Mouse (Mus musculus) CH12.LX (cell line): ENCODE data around the gene Pcgf5. TPM values are rescaled to one million over a fixed set of nuclear protein-coding genes. Genes with fewer than 3 reads are reported as not detected.

Experiments used
- DNase-seq: peaks from one replicate; pipeline ENCODE4 v3.0.0-alpha.2; 2013; ENCODE audit errors: extremely low read depth
- H3K27ac ChIP-seq: 2 replicates; pipeline ENCODE4 v1.5.1; 2012; ENCODE audit warnings: low read depth, mild to moderate bottlenecking, control low read depth, moderate library complexity; ENCODE audit not compliant: insufficient read depth
- H3K27me3 ChIP-seq: replicated peaks from 2 replicates; pipeline ENCODE3; 2012; ENCODE audit warnings: inconsistent platforms
- H3K36me3 ChIP-seq, 2 experiments: replicated peaks in 1 of 2; 2 replicates each; pipeline versions ENCODE3 to v1.6.1; 2012; ENCODE audit warnings: inconsistent platforms in 1 of 2, low read length in 1 of 2, mild to moderate bottlenecking in 1 of 2, mixed read lengths in 1 of 2, moderate library complexity in 1 of 2; ENCODE audit not compliant: control insufficient read depth in 1 of 2, insufficient read depth in 1 of 2
- H3K4me1 ChIP-seq, 2 experiments: 2 replicates each; pipeline ENCODE4 v1.6.1; 2012; ENCODE audit warnings: inconsistent platforms in 1 of 2, moderate library complexity in 1 of 2; ENCODE audit not compliant: insufficient read depth in 2 of 2, control insufficient read depth in 1 of 2
- H3K4me2 ChIP-seq: 2 replicates; pipeline ENCODE4 v1.6.1; 2012; ENCODE audit warnings: low read depth, mild to moderate bottlenecking, control low read depth; ENCODE audit not compliant: poor library complexity, insufficient read depth, severe bottlenecking
- H3K4me3 ChIP-seq, 3 experiments: fragments of 150-350 bp in 1 of 3; sonication (generic) in 1 of 3; replicated peaks in 1 of 3; 2 replicates each; pipeline versions ENCODE3 to v1.5.1; 2011 to 2012; ENCODE audit warnings: low read depth in 2 of 3, low read length in 2 of 3, mild to moderate bottlenecking in 2 of 3, moderate library complexity in 2 of 3, control low read depth in 1 of 3, improper control_type of control experiment in 1 of 3, inconsistent platforms in 1 of 3, mixed read lengths in 1 of 3; ENCODE audit not compliant: poor library complexity in 1 of 3
- H3K79me2 ChIP-seq: replicated peaks from 2 replicates; pipeline ENCODE4 v1.6.1; 2012; ENCODE audit warnings: mild to moderate bottlenecking, moderate library complexity; ENCODE audit not compliant: control insufficient read depth, poor library complexity, insufficient read depth, severe bottlenecking; ENCODE audit errors: extremely low read depth
- H3K9ac ChIP-seq: 2 replicates; pipeline ENCODE4 v1.6.1; 2012; ENCODE audit warnings: low read depth, mild to moderate bottlenecking, control low read depth, moderate library complexity; ENCODE audit not compliant: insufficient read depth
- H3K9me3 ChIP-seq: replicated peaks from 2 replicates; pipeline ENCODE3; 2012; ENCODE audit warnings: low read length, inconsistent platforms, mixed read lengths
- BHLHE40 ChIP-seq: IDR thresholded peaks from 2 replicates; pipeline ENCODE4 v1.6.1; 2011; ENCODE audit warnings: mild to moderate bottlenecking, low read depth, low read length, improper control_type of control experiment
- CHD1 ChIP-seq: IDR thresholded peaks from 2 replicates; pipeline ENCODE4 v1.6.1; 2012; ENCODE audit warnings: low read depth, low read length, improper control_type of control experiment, inconsistent platforms
- CHD2 ChIP-seq: IDR thresholded peaks from 2 replicates; pipeline ENCODE4 v1.6.1; 2011; ENCODE audit warnings: low read length, improper control_type of control experiment
- CTCF ChIP-seq, 2 experiments: IDR thresholded peaks in 1 of 2; conservative IDR thresholded peaks in 1 of 2; 2 replicates each; pipeline ENCODE4 v1.5.1; 2011 to 2012; ENCODE audit warnings: low read depth in 2 of 2, low read length in 2 of 2, improper control_type of control experiment in 1 of 2, inconsistent platforms in 1 of 2, mild to moderate bottlenecking in 1 of 2, moderate library complexity in 1 of 2
- E2F4 ChIP-seq: IDR thresholded peaks from 2 replicates; pipeline ENCODE4 v1.6.1; 2011; ENCODE audit warnings: low read depth, low read length, improper control_type of control experiment; ENCODE audit not compliant: insufficient replicate concordance
- ELF1 ChIP-seq: IDR thresholded peaks from 2 replicates; pipeline ENCODE4 v1.6.1; 2014; ENCODE audit warnings: low read depth, mild to moderate bottlenecking, inconsistent platforms, low read length, improper control_type of control experiment
- EP300 ChIP-seq: IDR thresholded peaks from 2 replicates; pipeline ENCODE4 v1.6.1; 2011; ENCODE audit warnings: low read length, improper control_type of control experiment
- ETS1 ChIP-seq: conservative IDR thresholded peaks from 2 replicates; pipeline ENCODE4 v1.6.1; 2012; ENCODE audit warnings: low read depth, mild to moderate bottlenecking, inconsistent platforms, low read length, improper control_type of control experiment, moderate library complexity
- IRF4 ChIP-seq: IDR thresholded peaks from 2 replicates; pipeline ENCODE4 v1.6.1; 2014; ENCODE audit warnings: low read depth, mild to moderate bottlenecking, inconsistent platforms, low read length, improper control_type of control experiment
- JUN ChIP-seq: IDR thresholded peaks from 2 replicates; pipeline ENCODE4 v1.6.1; 2011; ENCODE audit warnings: low read depth, mild to moderate bottlenecking, low read length, improper control_type of control experiment, moderate library complexity; ENCODE audit not compliant: insufficient read depth
- KAT2A ChIP-seq: IDR thresholded peaks from 2 replicates; pipeline ENCODE4 v1.6.1; 2012; ENCODE audit warnings: low read length, improper control_type of control experiment, inconsistent platforms; ENCODE audit not compliant: insufficient replicate concordance
- MAFK ChIP-seq: IDR thresholded peaks from 2 replicates; pipeline ENCODE4 v1.6.1; 2011; ENCODE audit warnings: low read length, improper control_type of control experiment; ENCODE audit not compliant: insufficient replicate concordance
- MAX ChIP-seq: IDR thresholded peaks from 2 replicates; pipeline ENCODE4 v1.6.1; 2011; ENCODE audit warnings: low read length, improper control_type of control experiment
- NRF1 ChIP-seq: IDR thresholded peaks from 2 replicates; pipeline ENCODE4 v1.6.1; 2014; ENCODE audit warnings: low read depth, mild to moderate bottlenecking, inconsistent platforms, low read length, improper control_type of control experiment, moderate library complexity
- PAX5 ChIP-seq: IDR thresholded peaks from 2 replicates; pipeline ENCODE4 v1.6.1; 2012; ENCODE audit warnings: low read length, inconsistent platforms, mixed read lengths
- POLR2A ChIP-seq: IDR thresholded peaks from 2 replicates; pipeline ENCODE4 v1.6.1; 2011; ENCODE audit warnings: low read depth, mild to moderate bottlenecking, improper control_type of control experiment, low read length
- POLR2AphosphoS2 ChIP-seq: IDR thresholded peaks from 2 replicates; pipeline ENCODE4 v1.6.1; 2011; ENCODE audit warnings: low read depth, low read length, improper control_type of control experiment
- RAD21 ChIP-seq: IDR thresholded peaks from 2 replicates; pipeline ENCODE4 v1.6.1; 2011; ENCODE audit warnings: low read depth, mild to moderate bottlenecking, low read length, improper control_type of control experiment, moderate library complexity
- RCOR1 ChIP-seq: conservative IDR thresholded peaks from 2 replicates; pipeline ENCODE4 v1.6.1; 2012; ENCODE audit warnings: low read depth, mild to moderate bottlenecking, inconsistent platforms, low read length, improper control_type of control experiment
- SIN3A ChIP-seq: IDR thresholded peaks from 2 replicates; pipeline ENCODE4 v1.6.1; 2012; ENCODE audit warnings: low read length, improper control_type of control experiment, inconsistent platforms
- SMC3 ChIP-seq: IDR thresholded peaks from 2 replicates; pipeline ENCODE4 v1.6.1; 2011; ENCODE audit warnings: low read depth, low read length, improper control_type of control experiment
- UBTF ChIP-seq: IDR thresholded peaks from 2 replicates; pipeline ENCODE4 v1.6.1; 2012; ENCODE audit warnings: low read depth, mild to moderate bottlenecking, inconsistent platforms, low read length, improper control_type of control experiment, moderate library complexity
- USF1 ChIP-seq: IDR thresholded peaks from 2 replicates; pipeline ENCODE4 v1.6.1; 2014; ENCODE audit warnings: low read depth, mild to moderate bottlenecking, inconsistent platforms, low read length, improper control_type of control experiment
- ZC3H11A ChIP-seq: IDR thresholded peaks from 2 replicates; pipeline ENCODE4 v1.6.1; 2012; ENCODE audit warnings: low read depth, mild to moderate bottlenecking, inconsistent platforms, low read length, improper control_type of control experiment
- ZKSCAN1 ChIP-seq: IDR thresholded peaks from 2 replicates; pipeline ENCODE4 v1.6.1; 2012; ENCODE audit warnings: low read depth, inconsistent platforms, low read length, improper control_type of control experiment, borderline replicate concordance
- ZMIZ1 ChIP-seq: IDR thresholded peaks from 2 replicates; pipeline ENCODE4 v1.6.1; 2012; ENCODE audit warnings: low read depth, mild to moderate bottlenecking, inconsistent platforms, low read length, improper control_type of control experiment
- ZNF384 ChIP-seq: IDR thresholded peaks from 2 replicates; pipeline ENCODE4 v1.6.1; 2012; ENCODE audit warnings: low read depth, low read length, improper control_type of control experiment, inconsistent platforms
- dilution Hi-C: fragments of 300-500 bp; cut with MboI; formaldehyde crosslinking; loops from 2 replicates; pipeline ENCODE4 v1.14.3; 2020; ENCODE audit warnings: low sequenced_read_pairs; ENCODE audit not compliant: extremely low pct_unique_long_range_greater_than_20kb, extremely low pct_ligation_motif_present
- in situ Hi-C: fragments of 300-500 bp; cut with MboI; formaldehyde crosslinking; loops from 3 replicates; pipeline ENCODE4 v1.14.3; 2019; ENCODE audit warnings: low sequenced_read_pairs, low pct_ligation_motif_present, low pct_unique_long_range_greater_than_20kb, mixed read lengths
- polyA plus RNA-seq: library from polyadenylated mRNA; unstranded; fragments of >175 nt; gene quantifications from 2 replicates; pipeline ENCODE4 v1.2.1, GENCODE M21; 2012; ENCODE audit warnings: low read depth; ENCODE audit not compliant: insufficient read length
- total RNA-seq, 2 experiments: library from RNA; depleted of rRNA; stranded (reverse); fragments of 300-350 nt in 1 of 2; fragments of >200 nt in 1 of 2; gene quantifications; 2 replicates each; pipeline ENCODE4 v1.2.3; 2012 to 2014

The Pcgf5 gene
- total and polyA plus RNA-seq, 3 experiments, result 17.4 to 28.9 (median 20.6) TPM

DNA sequence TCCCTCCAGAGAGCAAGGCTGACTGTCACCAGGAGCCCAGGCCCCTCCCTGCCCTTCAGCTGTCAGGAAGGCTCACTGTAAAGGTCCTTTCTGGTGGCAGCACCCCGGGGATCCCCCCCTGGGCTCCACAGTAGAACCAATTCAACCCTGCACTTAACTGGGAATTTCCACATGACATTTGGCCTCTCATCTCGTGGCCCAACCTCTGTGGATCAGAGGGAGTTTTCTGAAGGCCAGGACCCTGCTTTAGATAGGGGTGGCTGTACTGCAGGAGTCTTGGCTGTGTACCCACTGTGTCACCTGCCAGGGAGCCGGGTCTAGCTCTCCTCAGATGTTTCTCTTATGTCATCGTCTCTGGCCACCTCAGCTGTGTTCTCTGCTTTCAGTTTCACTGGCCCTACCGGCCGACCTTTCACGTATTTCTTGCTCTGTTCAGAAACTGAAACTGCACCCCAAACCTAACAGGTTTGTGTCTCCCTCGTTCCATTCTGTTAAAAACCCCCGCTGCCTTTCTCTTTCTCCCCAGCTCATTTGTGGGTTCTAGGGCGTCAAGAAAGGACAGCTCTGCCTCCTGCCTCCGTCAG lies 27.2 kb downstream of the Pcgf5 start (continued):
- TF ChIP-seq ZNF384, result peak; percentile 44; the same call in 1 of the 2 replicates
- TF ChIP-seq KAT2A, result no peak
- TF ChIP-seq RAD21, result no peak
- TF ChIP-seq UBTF, result no peak
- peak; percentile 90 for TF ChIP-seq SIN3A
- no peak for TF ChIP-seq CHD2
- TF ChIP-seq CTCF (conservative IDR thresholded peaks at IDR 0.05 in 1 of 2, IDR thresholded peaks at IDR 0.05 in 1 of 2; ENCODE audit: low read depth in 2 of 2, low read length in 2 of 2), result no peak
- TF ChIP-seq MAX, result no peak
- no peak for TF ChIP-seq E2F4
- no peak for TF ChIP-seq PAX5
- no peak for TF ChIP-seq CHD1
- no peak for TF ChIP-seq ZC3H11A
- peak; percentile 95 for TF ChIP-seq IRF4
- TF ChIP-seq BHLHE40, result peak; percentile 96
- TF ChIP-seq MAFK, result 0 out of 2 replicates have a peak, but pooled peaks have one; percentile 35
- TF ChIP-seq NRF1, result no peak
- TF ChIP-seq POLR2A, result 0 out of 2 replicates have a peak, but pooled peaks have one; percentile 20
- no peak for TF ChIP-seq POLR2AphosphoS2
- 0 out of 2 replicates have a peak, but pooled peaks have one; percentile 48 for TF ChIP-seq RCOR1
- TF ChIP-seq ZMIZ1, result no peak; the same call in 1 of the 2 replicates
- TF ChIP-seq JUN, result peak; percentile 56
- no peak for TF ChIP-seq USF1
- TF ChIP-seq ZKSCAN1, result no peak
- TF ChIP-seq, all 38 proteins: peak for 15

DNA sequence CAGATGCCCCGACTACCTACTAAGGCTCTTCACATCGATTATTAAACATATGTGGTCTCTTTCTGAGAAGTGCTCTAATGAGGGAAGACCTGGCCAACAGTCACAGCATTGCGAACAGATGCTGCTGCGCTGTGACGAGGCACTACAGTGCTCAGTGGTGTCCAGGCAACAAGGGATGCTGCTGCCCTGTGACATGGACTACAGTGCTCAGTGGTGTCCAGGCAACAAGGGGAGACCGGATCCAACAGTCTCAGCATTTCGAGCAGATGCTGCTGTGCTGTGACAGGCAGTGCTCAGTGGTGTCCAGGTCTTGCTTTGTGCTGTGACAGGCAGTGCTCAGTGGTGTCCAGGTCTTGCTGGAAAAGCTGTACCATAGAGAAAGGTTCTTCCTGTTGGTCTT lies 29.6 kb downstream of the Pcgf5 start:
- Histone ChIP-seq H3K4me2 (peak overlapping the region; percentile 94), H3K27me3 (no peaks in the 10 kb centered on the region), H3K36me3 (no peaks in the 10 kb centered on the region), H3K9ac (peak overlapping the region; percentile 0; the same call in 1 of the 2 replicates), H3K79me2 (no peaks in the 10 kb centered on the region), H3K27ac (peak overlapping the region; percentile 96), H3K9me3 (peaks cover 3% of the 10 kb centered on the region), H3K4me1 (peaks cover 34 to 55% of the 10 kb centered on the region in 2 experiments), H3K4me3 (peak overlapping the region in 1 of 3 experiments; percentile 45)
- DNase-seq, result peak; percentile 5
- dilution Hi-C loops (no loop called here), in situ Hi-C loops (no loop called here)
- TF ChIP-seq ELF1 (no peak), ZNF384 (no peak), CHD1 (no peak), ETS1 (no peak), SIN3A (no peak), ZKSCAN1 (no peak), MAFK (no peak), SMC3 (no peak), EP300 (no peak)
